Mouse (Mus musculus) embryonic fibroblast, embryonic 13.5 days (primary cell): Measurements from ENCODE around the gene Zic1. TPM values are rescaled to one million over a fixed set of nuclear protein-coding genes. Genes with fewer than 3 reads are reported as not detected.
A peak's percentile ranks its signal among the peaks of the same experiment; 100 is the strongest.

ENCODE experiments used
- H3K27ac ChIP-seq: 2 replicates; pipeline ENCODE4 v1.5.1; 2012; ENCODE audit warnings: low read length, control low read depth, inconsistent platforms; ENCODE audit not compliant: insufficient read depth
- H3K4me1 ChIP-seq: 2 replicates; pipeline ENCODE4 v1.6.1; 2011; ENCODE audit warnings: low read length; ENCODE audit not compliant: control insufficient read depth, insufficient read depth
- H3K4me3 ChIP-seq: 2 replicates; pipeline ENCODE4 v1.5.1; 2011; ENCODE audit warnings: mild to moderate bottlenecking, control low read depth, low read length; ENCODE audit not compliant: insufficient read depth
- CTCF ChIP-seq: IDR thresholded peaks from 2 replicates; pipeline ENCODE4 v1.5.1; 2011; ENCODE audit warnings: mild to moderate bottlenecking, control low read depth, low read length, moderate library complexity, borderline replicate concordance; ENCODE audit not compliant: insufficient read depth
- POLR2A ChIP-seq: IDR thresholded peaks from 2 replicates; pipeline ENCODE4 v1.6.1; 2011; ENCODE audit warnings: low read depth, mild to moderate bottlenecking, control low read depth, low read length, moderate library complexity
- polyA plus RNA-seq: library from polyadenylated mRNA; stranded (reverse); fragments of >200 nt; gene quantifications from 2 replicates; pipeline ENCODE4 v1.2.4, GENCODE M21; 2011; ENCODE audit warnings: low read depth; ENCODE audit not compliant: missing spikeins, insufficient read length

The Zic1 gene
- polyA plus RNA-seq, 1 experiment = 8.9 TPM

DNA sequence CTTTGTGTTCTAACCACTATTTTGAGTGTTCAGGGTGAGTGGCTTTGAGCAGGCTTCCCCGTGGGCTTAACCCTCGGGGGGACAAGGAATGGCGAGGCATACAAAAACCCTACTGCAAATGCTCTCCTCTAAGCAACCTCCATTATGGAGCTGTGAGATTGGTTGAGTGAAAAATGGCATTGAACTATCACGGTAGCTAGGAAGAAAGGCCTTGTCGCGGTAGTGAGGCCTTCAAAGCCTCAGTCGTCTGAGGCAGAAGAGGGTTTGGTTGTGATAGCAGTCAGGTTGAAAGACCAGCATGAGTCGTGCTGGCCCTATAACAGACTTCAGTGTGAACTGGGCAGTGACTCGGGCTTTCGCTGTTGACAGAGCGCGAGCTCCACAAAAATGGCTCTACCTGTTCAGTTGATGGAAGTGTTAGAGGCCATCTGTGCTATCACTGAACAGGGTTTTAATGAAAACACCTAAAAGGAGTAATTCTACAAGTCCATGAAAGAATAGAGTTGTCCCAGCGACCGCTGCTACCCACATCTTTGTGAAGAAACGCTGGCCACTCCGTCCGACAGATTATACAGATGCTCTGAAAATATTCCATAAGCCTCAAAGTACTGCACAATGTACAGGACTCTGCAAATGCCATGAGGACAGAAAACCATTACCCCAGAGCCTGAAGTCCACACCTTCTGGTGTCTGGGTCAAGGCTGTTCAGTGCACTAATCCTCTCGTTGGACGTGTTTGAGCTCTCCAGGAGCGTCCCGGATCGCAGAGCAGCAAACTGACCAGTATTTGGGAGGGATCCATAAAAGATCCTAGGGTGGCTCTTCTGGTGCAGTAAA is 11.0 kb downstream of the Zic1 start:
- Histone ChIP-seq H3K4me3 (no peak overlapping the region), H3K27ac (no peak overlapping the region), H3K4me1 (no peaks in the 10 kb centered on the region)
- TF ChIP-seq POLR2A (no peak), CTCF (no peak)

DNA sequence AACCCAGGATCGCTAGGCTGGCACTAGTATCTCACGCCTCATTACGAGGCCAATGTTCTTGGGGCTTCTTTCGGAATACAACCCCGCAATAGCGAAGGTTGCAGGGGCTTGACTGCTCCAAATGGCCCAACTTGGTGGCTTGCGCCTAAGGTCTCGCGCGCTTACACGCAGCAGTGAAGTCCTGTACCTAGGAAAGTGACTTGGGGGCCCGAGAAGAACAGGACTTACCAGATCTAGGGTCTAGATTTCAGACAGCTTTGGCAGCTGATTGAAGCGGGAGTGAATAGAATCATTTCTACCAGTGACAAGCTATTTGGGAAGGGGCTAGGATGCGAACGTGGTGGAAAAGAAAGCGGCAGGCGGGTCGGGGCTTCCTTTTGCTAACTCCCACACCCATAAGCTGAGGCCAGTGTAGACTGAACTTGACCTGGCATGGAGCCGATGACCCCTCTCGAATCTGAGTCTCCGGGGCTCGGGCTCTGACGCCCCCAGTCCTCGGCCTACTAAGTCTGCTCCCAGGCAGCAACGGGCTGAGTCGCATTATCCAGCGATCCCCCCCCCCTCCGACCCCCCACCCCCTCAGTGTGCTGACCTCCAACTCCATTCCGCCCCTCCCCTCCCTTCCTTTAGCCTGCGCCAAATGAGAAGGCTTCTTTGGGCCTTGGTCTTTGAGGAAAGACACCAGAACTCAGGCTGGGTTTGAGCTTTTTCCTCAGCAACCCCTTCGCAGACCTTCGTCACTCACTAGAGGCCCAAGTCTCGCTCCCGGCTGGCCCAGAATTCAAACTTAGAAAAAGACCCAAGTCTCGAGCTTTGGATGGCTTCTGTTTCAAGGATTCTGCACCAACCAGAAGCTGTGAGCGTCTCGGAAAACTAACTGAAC is 11.8 kb downstream of the Zic1 start:
- H3K27ac ChIP-seq = no peak overlapping the region
- H3K4me3 ChIP-seq = no peak overlapping the region
- H3K4me1 ChIP-seq = no peaks in the 10 kb centered on the region
- TF ChIP-seq POLR2A (no peak), CTCF (no peak)

DNA sequence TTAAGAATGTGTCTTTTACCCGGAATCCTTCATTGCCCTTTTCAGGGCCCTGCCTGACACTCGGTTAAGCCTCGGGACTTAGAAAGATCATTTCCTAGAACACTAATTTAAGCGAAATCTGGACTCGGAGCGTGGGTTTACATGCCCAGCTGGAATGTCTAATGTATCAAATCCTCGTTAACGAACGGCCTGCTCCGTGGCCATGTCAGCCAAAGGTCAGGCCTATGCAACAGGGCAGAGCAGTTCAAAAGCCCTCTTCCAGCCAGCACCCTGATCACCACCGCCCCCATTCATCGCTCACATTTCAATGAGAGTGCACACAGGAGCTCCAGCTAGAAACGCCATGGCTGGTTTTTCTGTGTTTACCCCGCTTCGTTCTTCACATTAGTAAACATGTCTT is 12.8 kb downstream of the Zic1 start:
- Histone ChIP-seq H3K4me3 (no peak overlapping the region), H3K27ac (no peak overlapping the region), H3K4me1 (no peaks in the 10 kb centered on the region)
- TF ChIP-seq CTCF = no peak
- no peak for TF ChIP-seq POLR2A

DNA sequence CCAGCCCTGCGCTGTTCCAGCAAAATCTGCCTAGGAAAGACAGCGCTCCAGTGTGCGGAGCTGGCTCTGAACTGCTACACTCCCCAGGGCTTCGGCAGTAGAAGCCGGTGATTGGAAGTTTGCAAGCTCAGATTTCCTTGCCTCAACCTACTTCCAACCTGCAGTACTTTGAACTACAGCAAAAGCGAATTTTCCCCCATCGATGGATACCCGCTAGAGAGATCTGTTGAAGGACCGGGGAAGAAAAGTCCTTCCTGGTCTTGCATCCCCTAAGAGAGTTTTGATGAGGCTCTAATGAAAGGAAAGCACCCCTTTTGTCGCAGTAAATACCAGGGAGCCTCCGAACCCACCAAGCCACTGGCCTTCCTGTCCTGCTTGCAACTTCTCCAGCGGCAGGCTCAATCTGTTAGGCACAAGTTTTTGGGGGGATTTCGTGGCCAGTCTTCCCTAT is 13.6 kb downstream of the Zic1 start:
- TF ChIP-seq CTCF (no peak), POLR2A (no peak)
- no peak overlapping the region for H3K4me3 ChIP-seq
- no peaks in the 10 kb centered on the region for H3K4me1 ChIP-seq
- peak overlapping the region; percentile 3; the same call in 1 of the 2 replicates for H3K27ac ChIP-seq

DNA sequence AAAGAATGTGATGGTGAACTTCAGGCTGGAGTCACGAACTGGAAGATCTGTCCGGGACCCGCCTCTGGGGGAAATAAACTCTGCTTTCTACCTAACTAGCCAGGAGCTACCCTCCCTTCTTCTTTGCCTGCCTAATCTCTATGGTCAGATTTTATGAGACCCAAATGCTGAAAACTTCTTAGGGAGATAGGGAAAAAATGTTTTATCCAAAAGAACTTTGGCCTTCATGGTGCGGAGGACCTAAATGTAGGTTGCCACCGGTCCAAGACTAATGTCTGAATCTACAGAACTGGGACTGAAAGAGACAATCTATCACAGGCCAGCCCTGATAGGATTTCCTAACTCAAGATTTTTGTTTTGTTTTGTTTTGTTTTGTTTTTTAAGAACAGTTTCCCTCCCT is 14.2 kb downstream of the Zic1 start:
- Histone ChIP-seq H3K27ac (peak overlapping the region; percentile 26), H3K4me1 (no peaks in the 10 kb centered on the region), H3K4me3 (no peak overlapping the region)
- TF ChIP-seq CTCF = no peak
- TF ChIP-seq POLR2A = no peak

DNA sequence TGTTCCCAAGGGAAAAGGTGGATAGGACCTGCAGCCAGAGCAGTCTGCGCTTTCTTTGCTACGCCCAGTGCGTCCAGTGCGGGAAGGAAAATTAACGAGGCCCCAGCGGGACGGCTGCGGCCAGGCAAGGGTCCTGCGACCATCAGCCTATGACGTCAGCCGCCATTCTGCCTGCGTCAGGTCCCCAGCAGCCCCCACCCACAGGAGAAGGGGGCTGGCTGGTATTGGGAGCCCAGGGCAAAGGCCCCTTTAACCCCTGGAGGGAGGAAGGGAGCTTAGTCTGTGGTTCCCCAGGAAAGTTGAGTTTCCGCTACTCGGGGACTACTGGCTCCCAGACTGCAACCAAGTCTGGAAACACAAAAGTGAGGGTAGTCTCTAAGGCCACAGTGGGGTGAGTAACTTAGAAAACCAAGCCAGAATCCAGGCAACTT is 14.7 kb downstream of the Zic1 start:
- Histone ChIP-seq H3K27ac (peak overlapping the region; percentile 26; the same call in 1 of the 2 replicates), H3K4me3 (no peak overlapping the region), H3K4me1 (no peaks in the 10 kb centered on the region)
- TF ChIP-seq CTCF = no peak

DNA sequence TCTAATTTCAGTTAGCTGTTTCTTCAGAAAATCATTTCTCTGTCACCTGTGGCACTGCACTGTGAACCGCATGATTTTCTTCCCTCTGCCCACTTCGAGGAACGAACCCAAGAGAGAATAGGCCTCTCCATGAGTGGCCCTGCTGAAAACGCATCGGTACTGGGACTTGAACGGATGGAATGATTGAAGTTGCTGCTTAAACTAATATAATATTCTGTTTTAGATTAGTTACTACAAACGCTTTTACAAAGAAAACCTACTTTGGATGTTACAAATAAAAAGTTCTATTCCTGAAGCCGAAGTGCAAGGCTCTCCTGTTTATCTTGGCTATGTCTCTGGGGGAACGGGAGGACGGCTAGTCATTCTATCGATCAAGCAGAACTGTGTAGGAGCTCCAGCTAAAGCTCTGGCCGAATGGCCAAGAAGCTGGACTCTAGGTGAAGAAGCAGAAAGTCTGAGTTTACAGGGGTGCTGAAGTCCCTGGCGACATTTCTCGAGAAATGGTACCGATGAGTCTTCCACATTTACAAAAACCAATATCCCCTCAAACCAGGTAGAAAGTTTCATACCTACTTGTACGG is 15.3 kb downstream of the Zic1 start:
- H3K4me1 ChIP-seq = no peaks in the 10 kb centered on the region
- TF ChIP-seq CTCF (no peak), POLR2A (no peak)
- H3K27ac ChIP-seq = peak overlapping the region; percentile 26; the same call in 1 of the 2 replicates
- no peak overlapping the region for H3K4me3 ChIP-seq

DNA sequence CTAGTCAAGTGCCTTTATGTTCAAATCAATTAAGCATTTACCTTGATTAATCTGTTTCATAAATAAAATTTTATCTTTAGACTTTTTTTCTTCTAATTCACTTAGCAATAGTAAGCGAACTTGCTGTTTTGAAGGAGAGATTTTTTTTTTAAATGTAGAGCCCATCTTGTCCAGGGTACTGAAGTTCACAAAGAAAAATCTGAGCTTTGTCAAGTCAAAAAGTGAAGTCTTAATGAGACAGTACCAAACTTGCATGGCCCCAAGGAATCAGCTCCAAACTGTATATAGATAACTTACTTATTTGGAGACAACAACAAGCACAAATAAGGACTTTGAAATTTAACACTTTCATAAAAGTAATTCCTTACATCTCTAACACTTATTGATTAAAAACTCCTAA is 16.9 kb downstream of the Zic1 start:
- H3K27ac ChIP-seq = no peak overlapping the region
- TF ChIP-seq POLR2A = no peak
- TF ChIP-seq CTCF = no peak
- no peaks in the 10 kb centered on the region for H3K4me1 ChIP-seq
- no peak overlapping the region for H3K4me3 ChIP-seq

DNA sequence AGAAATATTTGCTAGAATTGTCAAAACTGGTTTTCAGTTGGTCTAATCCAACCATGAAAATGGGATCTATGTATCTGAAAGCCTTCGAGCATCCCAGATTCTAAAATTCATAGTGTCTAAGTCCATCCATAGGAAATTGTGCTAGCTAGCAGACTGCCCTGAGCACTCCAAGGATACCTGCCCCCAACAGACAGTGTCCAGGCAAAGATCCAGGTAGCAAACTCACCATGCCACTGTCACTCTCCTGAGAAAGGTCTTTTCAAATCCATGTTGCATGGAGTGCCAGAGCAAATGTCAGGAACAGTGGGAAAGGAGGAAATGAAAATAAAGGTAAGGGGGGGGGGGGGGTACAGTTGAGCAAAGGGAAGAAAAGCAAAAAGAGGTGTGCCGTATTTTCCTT is 18.0 kb downstream of the Zic1 start:
- Histone ChIP-seq H3K4me1 (no peaks in the 10 kb centered on the region), H3K4me3 (no peak overlapping the region), H3K27ac (no peak overlapping the region)
- TF ChIP-seq CTCF = no peak
- no peak for TF ChIP-seq POLR2A

Other genes starting within 250 kb of the Zic1 start
- gene Zic4, start 3.4 kb downstream of the Zic1 start, polyA plus RNA-seq = 1.6 and 2.6 TPM in 2 replicates